Mouse (Mus musculus) neutrophil, adult 5-6 weeks (primary cell): ENCODE results near the gene Ptpn11. TPM values are rescaled to one million over a fixed set of nuclear protein-coding genes. Genes with fewer than 3 reads are reported as not detected.
A peak's percentile ranks its signal among the peaks of the same experiment; 100 is the strongest.
"Not testable (repeated sequence)": the region's sequence is repeated elsewhere in the genome, so short reads cannot be mapped to it uniquely, and the experiment has no call there.

Experiments
- ATAC-seq: fragments of 151-379, 151-347 bp; 2 replicates; pipeline ENCODE4 v1.8.0; 2017; ENCODE audit warnings: mild to moderate bottlenecking, moderate TSS enrichment; ENCODE audit not compliant: insufficient number of reproducible peaks, poor library complexity, low FRiP score, severe bottlenecking; ENCODE audit errors: extremely low read depth
- total RNA-seq: library from RNA; stranded (forward); fragments of 200-1000 nt; gene quantifications from 2 replicates; pipeline ENCODE4 v1.2.3, GENCODE M21; 2017

Gene Ptpn11
- total RNA-seq, 1 experiment from 2014 or later = 47.7 TPM

- not testable (repeated sequence) for ATAC-seq
Measured at GRCm38 (mm10) chr5:121216584-121217312, 25.6 kb upstream of the Ptpn11 start.

- ATAC-seq = no peak
Measured at GRCm38 (mm10) chr5:121216126-121216446, 24.9 kb upstream of the Ptpn11 start.

- peak; percentile 50 for ATAC-seq
Measured at GRCm38 (mm10) chr5:121215380-121216125, 24.4 kb upstream of the Ptpn11 start.

- no peak for ATAC-seq
Measured at GRCm38 (mm10) chr5:121214707-121215106, 23.5 kb upstream of the Ptpn11 start.

GRCm38 (mm10) chr5:121212108-121212507 is 20.9 kb upstream of the Ptpn11 start:
- no peak for ATAC-seq

GRCm38 (mm10) chr5:121210601-121210924 is 19.4 kb upstream of the Ptpn11 start:
- no peak for ATAC-seq

- ATAC-seq = no peak
Measured at GRCm38 (mm10) chr5:121209755-121210600, 18.8 kb upstream of the Ptpn11 start.

- ATAC-seq = no peak
Measured at GRCm38 (mm10) chr5:121206984-121207383, 15.8 kb upstream of the Ptpn11 start.

GRCm38 (mm10) chr5:121206540-121206939 is 15.3 kb upstream of the Ptpn11 start:
- no peak for ATAC-seq

GRCm38 (mm10) chr5:121205537-121206130 is 14.4 kb upstream of the Ptpn11 start:
- ATAC-seq = not testable (repeated sequence)

- peak; percentile 97 for ATAC-seq
Measured at GRCm38 (mm10) chr5:121204132-121205089, 13.2 kb upstream of the Ptpn11 start, which contains the start of gene Rpl6. TSS of gene Rpl6 (plus strand) at chr5:121204481.

GRCm38 (mm10) chr5:121202467-121202866 is 11.3 kb upstream of the Ptpn11 start:
- ATAC-seq = no peak

GRCm38 (mm10) chr5:121201739-121202138 is 10.5 kb upstream of the Ptpn11 start:
- peak; percentile 54 for ATAC-seq

- ATAC-seq = no peak
Measured at GRCm38 (mm10) chr5:121198376-121198775, 7.2 kb upstream of the Ptpn11 start.

- ATAC-seq = no peak
Measured at GRCm38 (mm10) chr5:121197337-121197736, 6.1 kb upstream of the Ptpn11 start.

GRCm38 (mm10) chr5:121196764-121197163 is 5.6 kb upstream of the Ptpn11 start:
- no peak for ATAC-seq

GRCm38 (mm10) chr5:121194173-121194572 is 3.0 kb upstream of the Ptpn11 start:
- no peak for ATAC-seq

GRCm38 (mm10) chr5:121191584-121191906 is 348 bp upstream of the Ptpn11 start:
- ATAC-seq = no peak; the same call in 1 of the 2 replicates
